Mouse (Mus musculus): ENCODE results near the gene Slc26a9.

- TF ChIP-seq CTCF (IDR thresholded peaks at IDR 0.05; ENCODE audit: low read depth): no peak
- TF ChIP-seq EP300 (IDR thresholded peaks at IDR 0.05; ENCODE audit: low read depth): no peak
Observed at GRCm38 (mm10) chr1:131751891-131752311, 8.1 kb downstream of the Slc26a9 start.
